Mouse (Mus musculus): ENCODE results near the gene Ppp1r37. TPM values are rescaled to one million over a fixed set of nuclear protein-coding genes. Genes with fewer than 3 reads are reported as not detected.

The Ppp1r37 gene
- total RNA-seq, 2 experiments from 2014 or later, result 116 to 118 TPM

DNA sequence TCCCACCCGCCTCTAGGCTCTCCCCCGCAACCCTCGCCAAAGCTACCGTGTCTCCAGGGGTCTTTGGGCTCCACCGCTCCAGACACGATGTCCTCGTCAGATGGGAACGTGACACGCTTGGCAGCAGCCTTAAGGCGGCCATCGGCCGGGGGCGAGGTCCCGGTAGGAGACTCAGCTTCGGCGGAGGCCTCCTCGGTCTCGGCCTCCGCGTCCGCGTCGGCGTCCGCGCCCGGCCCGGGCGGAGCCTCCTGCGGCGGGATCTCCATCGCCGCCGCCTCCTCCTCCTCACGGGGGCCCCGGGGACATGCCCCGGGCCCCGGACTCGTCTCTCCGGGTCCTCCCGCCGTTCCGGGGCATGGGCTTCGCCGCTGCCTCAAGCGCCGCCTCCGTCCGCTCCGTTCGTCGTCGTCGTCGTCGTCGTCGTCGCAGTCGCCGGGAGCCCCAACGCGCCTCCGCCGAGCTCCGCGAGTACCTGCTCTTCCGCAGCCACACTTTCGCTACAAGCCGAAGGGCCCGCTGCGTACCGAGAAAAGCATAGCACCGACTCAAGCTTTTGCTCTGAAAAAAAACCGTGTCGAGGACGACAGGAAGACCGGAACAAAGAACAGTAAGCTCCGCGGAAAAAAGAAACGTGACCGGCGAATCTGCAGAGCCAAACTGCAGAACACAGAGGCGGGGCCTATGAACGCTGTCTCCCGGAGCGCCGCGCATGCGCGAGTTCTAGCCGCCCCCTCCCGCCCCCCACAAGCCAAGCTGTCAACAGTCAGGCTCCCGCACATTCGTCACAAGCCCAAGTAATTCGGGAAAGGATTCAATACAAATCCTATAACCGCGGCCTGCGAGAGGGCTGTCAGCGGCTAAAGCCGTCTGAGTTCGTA lies 872 bp downstream of the Ppp1r37 start:
- TF ChIP-seq CTCF (conservative IDR thresholded peaks at IDR 0.05), result no peak; the same call in 1 of the 2 replicates
- H3K4me3 ChIP-seq, result peak overlapping the region; percentile 99
- peak; percentile 84 to 89 for DNase-seq (ENCODE audit: low spot score in 2 of 2)
- peak overlapping the region; percentile 97 for H3K27ac ChIP-seq

- Histone ChIP-seq H3K4me3 (peak overlapping the region; percentile 99), H3K27ac (peak overlapping the region; percentile 97)
- no peak for TF ChIP-seq CTCF (conservative IDR thresholded peaks at IDR 0.05)
- no peak for DNase-seq (ENCODE audit: low spot score in 2 of 2)
Measured at GRCm38 (mm10) chr7:19561431-19561764, 1.5 kb downstream of the Ppp1r37 start.

DNA sequence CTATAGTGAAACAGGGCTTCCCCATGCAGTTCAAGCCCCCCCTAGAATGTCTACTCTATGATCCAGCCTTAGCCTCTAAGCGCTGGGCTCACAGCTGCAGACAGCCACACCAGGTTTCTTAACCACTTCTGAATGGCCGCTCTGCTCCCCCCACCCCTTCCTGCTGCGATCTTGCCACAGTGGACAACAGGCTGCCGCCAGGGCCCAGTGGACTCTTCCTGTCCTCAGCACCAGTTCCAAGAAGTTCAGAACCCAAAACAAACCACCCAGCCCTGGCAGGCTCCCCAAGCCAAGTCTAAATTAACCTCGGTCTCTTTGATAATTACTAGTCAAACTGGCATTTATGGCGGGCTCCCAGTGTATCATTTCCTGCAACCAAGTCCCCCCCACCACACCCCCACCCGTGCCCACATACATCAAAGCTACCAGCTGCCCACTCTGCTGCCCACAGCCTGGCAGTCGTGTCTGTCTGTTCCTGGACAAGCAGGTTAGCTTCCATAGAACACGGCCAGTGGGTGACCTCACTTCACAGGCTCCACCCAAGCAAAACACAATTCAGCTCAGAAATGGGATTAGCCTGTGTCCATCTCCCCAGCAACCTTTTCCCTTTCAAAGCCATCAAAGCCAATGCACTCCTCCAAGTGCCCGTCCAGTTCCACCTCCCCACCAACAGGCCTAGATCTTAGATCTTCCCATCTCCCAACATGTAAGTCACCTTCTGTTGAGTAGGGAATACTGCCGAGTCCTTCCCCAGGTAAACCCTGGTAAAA lies 2.2 kb downstream of the Ppp1r37 start:
- no peak for DNase-seq (ENCODE audit: low spot score in 2 of 2)
- H3K27ac ChIP-seq, result peak overlapping the region; percentile 97
- H3K4me3 ChIP-seq, result peak overlapping the region; percentile 99
- TF ChIP-seq CTCF (conservative IDR thresholded peaks at IDR 0.05), result no peak

GRCm38 (mm10) chr7:19558965-19559364 lies 3.9 kb downstream of the Ppp1r37 start:
- H3K4me3 ChIP-seq, result 0 out of 2 replicates have a peak overlapping the region, but pooled peaks have one; percentile 15
- TF ChIP-seq CTCF (conservative IDR thresholded peaks at IDR 0.05), result peak; percentile 73
- DNase-seq (ENCODE audit: low spot score in 2 of 2), result no peak
- peak overlapping the region; percentile 25; the same call in 1 of the 2 replicates for H3K27ac ChIP-seq

- peak overlapping the region; percentile 32; the same call in 1 of the 2 replicates for H3K27ac ChIP-seq
- no peak for TF ChIP-seq CTCF (conservative IDR thresholded peaks at IDR 0.05)
- H3K4me3 ChIP-seq, result 0 out of 2 replicates have a peak overlapping the region, but pooled peaks have one; percentile 15
- DNase-seq (ENCODE audit: low spot score in 2 of 2), result no peak
Measured at GRCm38 (mm10) chr7:19557982-19558900, 4.6 kb downstream of the Ppp1r37 start.

- no peak for DNase-seq (ENCODE audit: low spot score in 2 of 2)
- Histone ChIP-seq H3K4me3 (no peak overlapping the region), H3K27ac (peak overlapping the region; percentile 8; the same call in 1 of the 2 replicates)
- TF ChIP-seq CTCF (conservative IDR thresholded peaks at IDR 0.05), result no peak
Measured at GRCm38 (mm10) chr7:19557086-19557485, 5.8 kb downstream of the Ppp1r37 start.

- Histone ChIP-seq H3K4me3 (no peak overlapping the region), H3K27ac (peak overlapping the region; percentile 84)
- TF ChIP-seq CTCF (conservative IDR thresholded peaks at IDR 0.05), result no peak
- peak; percentile 40 to 66 for DNase-seq (ENCODE audit: low spot score in 2 of 2)
Measured at GRCm38 (mm10) chr7:19554168-19554567, 8.7 kb downstream of the Ppp1r37 start.

DNA sequence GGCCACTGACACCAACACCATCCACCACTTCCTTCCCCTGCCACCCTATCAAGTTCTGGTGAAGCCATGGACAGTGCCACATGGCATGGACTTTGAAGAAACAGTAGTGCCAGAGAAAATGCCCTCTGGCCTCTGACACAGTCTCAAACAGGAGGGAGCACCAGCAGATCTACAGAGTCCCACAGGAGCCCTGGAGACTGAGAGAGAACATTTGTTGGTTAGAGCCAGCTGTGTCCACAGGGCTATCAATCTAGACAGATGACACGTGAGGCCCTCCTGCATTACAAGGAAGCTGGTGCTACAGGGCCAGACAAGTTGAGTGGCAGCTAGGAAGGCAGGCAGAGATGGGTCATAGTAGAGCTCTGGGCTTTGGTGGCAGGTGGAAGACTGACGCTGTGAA lies 10.4 kb downstream of the Ppp1r37 start:
- H3K27ac ChIP-seq, result no peak overlapping the region
- DNase-seq (ENCODE audit: low spot score in 2 of 2), result no peak
- no peak overlapping the region for H3K4me3 ChIP-seq
- TF ChIP-seq CTCF (conservative IDR thresholded peaks at IDR 0.05), result no peak

- Histone ChIP-seq H3K4me3 (no peak overlapping the region), H3K27ac (no peak overlapping the region)
- TF ChIP-seq CTCF (conservative IDR thresholded peaks at IDR 0.05), result no peak
- no peak for DNase-seq (ENCODE audit: low spot score in 2 of 2)
Measured at GRCm38 (mm10) chr7:19551634-19552033, 11.2 kb downstream of the Ppp1r37 start.

DNA sequence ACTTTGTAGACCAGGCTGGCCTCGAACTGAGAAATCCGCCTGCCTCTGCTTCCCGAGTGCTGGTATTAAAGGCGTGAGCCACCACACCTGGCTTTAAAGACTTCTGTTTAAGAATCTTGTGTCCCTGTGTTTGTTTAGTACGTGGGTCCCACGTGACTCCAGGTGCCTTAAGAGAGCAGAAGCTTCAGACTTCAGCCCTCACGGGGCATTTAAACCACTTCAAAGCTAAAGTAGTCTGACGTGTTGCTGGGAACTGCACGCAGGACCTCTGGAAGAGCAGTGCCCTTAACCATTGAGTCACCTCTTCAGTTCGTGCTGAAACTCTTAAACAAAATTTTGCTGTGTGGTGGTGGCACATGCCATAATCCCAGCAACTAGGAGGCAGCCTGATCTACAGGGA lies 13.5 kb downstream of the Ppp1r37 start:
- H3K4me3 ChIP-seq, result no peak overlapping the region
- no peak overlapping the region for H3K27ac ChIP-seq
- DNase-seq (ENCODE audit: low spot score in 2 of 2), result no peak
- TF ChIP-seq CTCF (conservative IDR thresholded peaks at IDR 0.05), result no peak

DNA sequence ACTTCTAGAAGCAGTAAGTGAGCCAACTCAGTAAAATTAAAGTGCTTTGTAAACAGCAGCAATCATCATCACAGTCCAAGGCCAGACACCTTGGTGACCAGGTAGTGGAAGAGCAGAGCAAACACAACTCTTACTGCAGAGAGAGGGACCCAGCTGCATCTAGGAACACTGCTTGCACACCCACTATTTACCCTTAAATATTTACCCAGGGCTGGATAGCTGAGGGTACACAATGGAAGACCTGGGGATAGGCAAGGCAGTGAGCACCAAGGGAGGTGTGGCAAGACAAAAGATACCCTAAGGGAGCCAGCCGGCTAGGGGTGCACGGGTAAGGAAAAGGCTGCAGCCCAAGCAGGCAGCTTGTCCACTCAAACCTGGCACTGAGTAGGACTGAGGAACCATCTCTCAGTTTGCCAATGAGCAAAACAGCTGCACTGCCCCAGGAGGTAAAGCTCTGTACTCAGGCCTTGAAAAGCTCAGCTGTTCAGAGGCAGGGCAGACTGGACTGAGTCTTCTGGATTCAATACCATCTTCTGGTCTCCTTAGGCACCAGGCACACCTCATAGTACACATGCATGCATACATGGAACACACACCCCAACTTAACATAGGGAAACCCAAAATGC lies 15.4 kb downstream of the Ppp1r37 start:
- no peak overlapping the region for H3K4me3 ChIP-seq
- TF ChIP-seq CTCF (conservative IDR thresholded peaks at IDR 0.05), result no peak
- no peak for DNase-seq (ENCODE audit: low spot score in 2 of 2)
- H3K27ac ChIP-seq, result no peak overlapping the region

GRCm38 (mm10) chr7:19546007-19546406 lies 16.9 kb downstream of the Ppp1r37 start:
- Histone ChIP-seq H3K27ac (no peak overlapping the region), H3K4me3 (no peak overlapping the region)
- no peak for TF ChIP-seq CTCF (conservative IDR thresholded peaks at IDR 0.05)
- no peak for DNase-seq (ENCODE audit: low spot score in 2 of 2)

Measured in layer of hippocampus, adult 2 months (tissue).